ENCODE assay signal across 9 mouse cellular contexts in genomic region chr9:104203851-104204250, GRCm38 (mm10). TPM values are rescaled to one million over a fixed set of nuclear protein-coding genes. Genes with fewer than 3 reads are reported as not detected.
DNase-seq lines count a peak whose midpoint lies in the region; ATAC-seq and TF ChIP-seq lines count a peak whose summit lies in the region.
"Had no signal": no experiment of that assay in that cellular context is flagged by ENCODE, and none has a peak within 500 bp of the region (broad histone marks: within the 10 kb centered on the region; RNA-seq: fewer than 3 reads in every experiment).

No protein-coding gene starts in this region.

- no peak overlapping the region for H3K4me2 ChIP-seq in embryonic facial prominence, embryonic 14.5 days (ENCODE audit: low read depth, low read length)
- no peak overlapping the region for H3K4me2 ChIP-seq in lung, postnatal 0 days (replicated peaks; ENCODE audit: low read depth, low read length)
- H3K4me2 ChIP-seq: lung, embryonic 15.5 days had no signal

- no peaks in the 10 kb centered on the region for H3K27me3 ChIP-seq in embryonic facial prominence, embryonic 14.5 days (replicated peaks; ENCODE audit: control insufficient read depth, insufficient read depth, low read length)
- H3K27me3 ChIP-seq in lung, postnatal 0 days (replicated peaks; ENCODE audit: insufficient read depth, low read length), result no peaks in the 10 kb centered on the region
- H3K27me3 ChIP-seq: lung, embryonic 15.5 days had no signal

- DNase-seq in frontal cortex, postnatal 14 days (ENCODE audit: low spot score in 2 of 2), result peak; percentile 12 to 40
- peak; percentile 66 for DNase-seq in A20 (ENCODE audit: low read depth, low spot score)
- DNase-seq in adrenal gland, adult 2 months, result peak; percentile 35
- DNase-seq in embryonic facial prominence, embryonic 14.5 days (ENCODE audit: low spot score), result peak; percentile 43
- peak; percentile 51 for DNase-seq in kidney, postnatal 14 days
- peak; percentile 60 for DNase-seq in lung, postnatal 0 days (ENCODE audit: low spot score)
- DNase-seq in spleen, postnatal 14 days (ENCODE audit: low spot score in 2 of 2), result peak; percentile 12 to 35

- no peak overlapping the region for H3K27ac ChIP-seq in embryonic facial prominence, embryonic 14.5 days (replicated peaks; ENCODE audit: low read depth, low read length)
- H3K27ac ChIP-seq in lung, postnatal 0 days (ENCODE audit: low read length), result no peak overlapping the region
- H3K27ac ChIP-seq: lung, embryonic 15.5 days had no signal

- peaks cover 83% of the 10 kb centered on the region for H3K36me3 ChIP-seq in embryonic facial prominence, embryonic 14.5 days (ENCODE audit: control insufficient read depth, insufficient read depth, low read length)
- H3K36me3 ChIP-seq in lung, postnatal 0 days (ENCODE audit: insufficient read depth, low read length), result peaks cover 38% of the 10 kb centered on the region

- no peaks in the 10 kb centered on the region for H3K9me3 ChIP-seq in embryonic facial prominence, embryonic 14.5 days (ENCODE audit: control insufficient read depth, low read length)
- H3K9me3 ChIP-seq in lung, postnatal 0 days (ENCODE audit: low read length), result no peaks in the 10 kb centered on the region
- H3K9me3 ChIP-seq: lung, embryonic 15.5 days had no signal

- no peak overlapping the region for H3K4me3 ChIP-seq in embryonic facial prominence, embryonic 14.5 days (ENCODE audit: low read depth, low read length)
- H3K4me3 ChIP-seq in lung, postnatal 0 days (ENCODE audit: low read depth, low read length), result no peak overlapping the region
- H3K4me3 ChIP-seq: lung, embryonic 15.5 days had no signal

- no peaks in the 10 kb centered on the region for H3K4me1 ChIP-seq in embryonic facial prominence, embryonic 14.5 days (ENCODE audit: control insufficient read depth, insufficient read depth, low read length)
- no peaks in the 10 kb centered on the region for H3K4me1 ChIP-seq in lung, postnatal 0 days (ENCODE audit: insufficient read depth, low read depth, low read length)
- H3K4me1 ChIP-seq: lung, embryonic 15.5 days had no signal

- no peak overlapping the region for H3K9ac ChIP-seq in embryonic facial prominence, embryonic 14.5 days (ENCODE audit: low read depth, low read length)
- H3K9ac ChIP-seq in lung, postnatal 0 days (replicated peaks; ENCODE audit: low read depth), result no peak overlapping the region
- H3K9ac ChIP-seq: lung, embryonic 15.5 days had no signal

- WGBS in embryonic facial prominence, embryonic 14.5 days, result 99% methylated on average over 3 of the region's 3 CpGs
- WGBS in lung, postnatal 0 days, result 95% methylated on average over 3 of the region's 3 CpGs

- peak; percentile 78 for TF ChIP-seq CTCF in lung, postnatal 0 days (IDR thresholded peaks at IDR 0.05)

- no peak for TF ChIP-seq EP300 in lung, postnatal 0 days (IDR thresholded peaks at IDR 0.05)

- no peak; the same call in 1 of the 2 replicates for ATAC-seq in frontal cortex, adult (ENCODE audit: low TSS enrichment)
- ATAC-seq in embryonic facial prominence, embryonic 14.5 days (ENCODE audit: low read depth), result no peak
- no peak; the same call in 1 of the 2 replicates for ATAC-seq in lung, postnatal 0 days

RNA-seq across cellular contexts. Expression of gene Dnajc13, which starts 58.9 kb away (rescaled TPM):
- total RNA-seq in adrenal gland, adult 2 months (2021), result 10 to 100 TPM; 39.2 to 44.2 TPM
- 28.5 and 29.1 TPM in 2 replicates for polyA plus RNA-seq in adrenal gland, adult 2 months (2012; rRNA removed)
- 29.0 and 31.4 TPM in 2 replicates for polyA plus RNA-seq in embryonic facial prominence, embryonic 14.5 days (2014; fragmentation: Nextera tagmentation; extraction: Ambion mirVana)
- 9.9 and 10.6 TPM in 2 replicates for polyA plus RNA-seq in lung, postnatal 0 days (2015; fragmentation: Nextera tagmentation; extraction: Ambion mirVana)
